Mouse (Mus musculus): Measurements from ENCODE around the gene Ifrd2.

GRCm38 (mm10) chr9:107641666-107642065, 54.2 kb downstream of the Ifrd2 start:
- TF ChIP-seq MXI1 (IDR thresholded peaks at IDR 0.05; ENCODE audit: low read depth, low read length): no peak
- TF ChIP-seq GATA1 (IDR thresholded peaks at IDR 0.05; ENCODE audit: low read depth, low read length): no peak
- no peak for TF ChIP-seq CTCF (IDR thresholded peaks at IDR 0.05 in 2 of 3, conservative IDR thresholded peaks at IDR 0.05 in 1 of 3; ENCODE audit: control insufficient read depth in 1 of 3, insufficient read depth in 1 of 3, low read depth in 2 of 3, low read length in 3 of 3, poor library complexity in 1 of 3, severe bottlenecking in 1 of 3)
- no peak for TF ChIP-seq NELFE (IDR thresholded peaks at IDR 0.05; ENCODE audit: low read depth, low read length)
- no peak for TF ChIP-seq CHD1 (IDR thresholded peaks at IDR 0.05; ENCODE audit: low read depth, low read length)
- no peak for TF ChIP-seq POLR2A (IDR thresholded peaks at IDR 0.05; ENCODE audit: control insufficient read depth in 1 of 2, insufficient read depth in 1 of 2, low read depth in 1 of 2, low read length in 2 of 2, poor library complexity in 1 of 2)
- TF ChIP-seq RAD21 (IDR thresholded peaks at IDR 0.05; ENCODE audit: low read depth, low read length): no peak
- no peak for TF ChIP-seq ELF1 (IDR thresholded peaks at IDR 0.05; ENCODE audit: low read depth, low read length)
- no peak for TF ChIP-seq E2F4 (IDR thresholded peaks at IDR 0.05; ENCODE audit: borderline replicate concordance, low read depth, low read length)
- no peak for TF ChIP-seq TBP (IDR thresholded peaks at IDR 0.05; ENCODE audit: low read depth, low read length)

Measured in MEL (cell line).